Mouse (Mus musculus): ENCODE measurements around the gene 2310061I04Rik. TPM values are rescaled to one million over a fixed set of nuclear protein-coding genes. Genes with fewer than 3 reads are reported as not detected.

2310061I04Rik gene
- total and polyA plus RNA-seq, 2 experiments from 2014 or later: 31.6 to 66.3 TPM

DNA sequence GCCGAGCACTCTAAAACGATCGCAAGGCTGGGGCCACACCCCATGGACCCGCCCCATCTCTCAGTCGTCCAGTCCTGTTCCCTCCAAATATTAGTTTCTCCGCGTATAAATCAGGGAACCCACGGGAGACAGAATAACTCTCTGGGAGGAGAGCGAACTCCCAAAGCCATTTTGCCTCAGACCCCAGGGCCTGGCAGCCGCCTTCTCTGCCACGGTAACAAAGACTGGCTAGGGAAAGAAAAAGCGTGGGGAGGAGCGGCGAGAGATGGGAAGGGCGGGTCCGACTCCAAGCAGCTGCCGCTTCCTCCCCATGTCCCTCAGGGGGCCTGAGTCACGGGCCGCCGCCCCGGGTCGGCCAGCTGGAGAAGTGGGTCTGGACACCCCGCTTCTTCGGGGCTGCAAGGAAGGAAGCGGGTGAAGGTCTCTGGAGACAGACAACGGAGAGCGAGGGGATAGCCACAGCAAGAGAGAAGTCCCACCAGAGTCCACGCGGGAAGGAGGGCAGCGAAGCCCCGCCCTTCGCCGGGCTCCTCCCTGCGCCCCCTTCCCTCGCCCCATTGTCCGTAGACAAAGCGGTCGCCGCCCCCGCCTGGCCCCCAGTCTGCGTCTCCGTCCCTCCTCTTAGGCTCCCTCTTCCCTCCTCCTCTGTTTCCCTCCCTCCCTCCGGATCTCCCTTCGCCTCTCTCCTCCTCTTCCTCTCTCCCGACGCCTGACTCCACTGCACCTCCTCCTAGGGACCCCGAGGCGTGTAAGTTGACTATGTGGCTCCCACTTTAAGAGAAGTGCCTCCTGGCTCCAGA, 31.6 kb downstream of the 2310061I04Rik start, which contains the start of gene Ppp1r18:
Gene Ppp1r18, plus strand, starts transcription at position 113 of the 800 bp plus-strand sequence.
- peaks cover 29% of the 10 kb centered on the region for H3K4me1 ChIP-seq (ENCODE audit: insufficient read depth)
- H3K27me3 ChIP-seq (ENCODE audit: insufficient read depth, low read length): no peaks in the 10 kb centered on the region
- DNase-seq (peak; percentile 80), ATAC-seq (peak; percentile 36)
- peak within 1 kb of the TSS; percentile 83 for H3K27ac ChIP-seq (ENCODE audit: low read depth, low read length)
- H3K9ac ChIP-seq: peak within 1 kb of the TSS; percentile 61
- H3K9me3 ChIP-seq (ENCODE audit: low read length): no peaks in the 10 kb centered on the region
- peak within 1 kb of the TSS; percentile 56 for H3K4me2 ChIP-seq (ENCODE audit: low read depth)
- no peaks in the 10 kb centered on the region for H3K36me3 ChIP-seq (ENCODE audit: insufficient read depth)
- peak within 1 kb of the TSS; percentile 70 for H3K4me3 ChIP-seq (ENCODE audit: low read depth, low read length)
- TF ChIP-seq CTCF (IDR thresholded peaks at IDR 0.05; ENCODE audit: low read depth): no peak
- WGBS: under 1% methylated on average over 43 of the region's 48 CpGs

DNA sequence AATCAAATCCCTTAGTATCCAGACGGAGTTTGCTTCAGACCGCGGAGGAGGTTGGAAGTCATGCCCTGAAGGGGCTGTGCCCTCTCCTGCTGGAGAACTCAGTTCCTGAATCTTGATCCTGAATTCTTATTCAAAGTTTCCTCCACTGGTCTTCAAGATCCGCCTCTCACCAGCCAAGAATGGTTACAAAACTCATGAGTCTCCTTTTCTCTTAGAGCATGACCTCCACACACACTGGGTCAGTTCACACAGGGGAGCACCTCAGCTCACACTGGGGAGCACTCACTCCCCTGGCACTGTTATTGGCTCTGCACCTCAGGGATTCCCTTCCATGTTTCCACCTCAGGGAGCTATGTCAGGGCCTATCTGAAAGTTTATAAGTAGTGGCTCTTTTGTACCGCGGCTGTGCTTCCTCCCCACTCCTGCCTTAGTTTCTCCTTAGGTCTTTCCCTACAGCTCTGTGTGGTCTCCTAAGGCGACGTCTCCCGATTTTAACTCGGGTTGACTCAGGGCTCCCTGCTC, 32.3 kb downstream of the 2310061I04Rik start:
- no peaks in the 10 kb centered on the region for H3K27me3 ChIP-seq (ENCODE audit: insufficient read depth, low read length)
- peak overlapping the region; percentile 70 for H3K4me3 ChIP-seq (ENCODE audit: low read depth, low read length)
- DNase-seq (no peak), ATAC-seq (no peak)
- H3K4me2 ChIP-seq (ENCODE audit: low read depth): peak overlapping the region; percentile 56
- H3K9ac ChIP-seq: peak overlapping the region; percentile 61
- H3K27ac ChIP-seq (ENCODE audit: low read depth, low read length): peak overlapping the region; percentile 83
- no peaks in the 10 kb centered on the region for H3K36me3 ChIP-seq (ENCODE audit: insufficient read depth)
- H3K4me1 ChIP-seq (ENCODE audit: insufficient read depth): peaks cover 23% of the 10 kb centered on the region
- no peak for TF ChIP-seq CTCF (IDR thresholded peaks at IDR 0.05; ENCODE audit: low read depth)
- H3K9me3 ChIP-seq (ENCODE audit: low read length): no peaks in the 10 kb centered on the region
- 25% methylated on average over 10 of the region's 10 CpGs for WGBS

DNA sequence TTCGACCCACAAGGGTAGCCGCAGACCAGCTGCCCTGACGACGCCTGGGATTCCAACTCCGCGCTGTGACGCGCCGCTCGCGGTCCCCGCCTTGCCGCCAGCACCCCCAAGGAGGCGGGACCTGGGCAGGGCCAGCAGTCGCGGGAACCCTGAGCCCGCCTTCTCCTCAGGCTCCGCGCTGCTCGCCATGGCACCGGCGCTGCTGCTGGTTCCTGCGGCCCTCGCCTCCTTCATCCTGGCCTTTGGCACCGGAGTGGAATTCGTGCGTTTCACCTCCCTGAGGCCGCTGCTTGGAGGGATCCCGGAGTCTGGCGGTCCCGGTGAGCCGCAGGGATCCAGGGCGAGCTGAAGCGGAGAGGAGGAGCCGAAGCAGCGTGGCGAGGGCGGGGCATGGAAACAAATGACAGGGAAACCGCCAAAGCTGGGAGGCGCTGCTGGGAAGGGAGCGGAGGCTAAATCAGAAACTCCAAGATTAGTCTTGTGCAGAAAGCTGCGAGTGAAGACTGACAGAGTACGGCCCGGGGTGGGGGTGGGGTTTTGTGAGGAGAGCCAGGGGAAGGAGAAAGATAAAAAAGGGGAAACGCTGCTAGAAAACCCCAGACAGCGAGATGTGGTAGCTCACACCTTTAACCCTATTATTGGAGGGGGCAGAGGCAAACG, 35.9 kb downstream of the 2310061I04Rik start, which contains the start of gene Nrm:
Gene Nrm, plus strand, starts transcription at position 121 of the 660 bp plus-strand sequence.
- no peaks in the 10 kb centered on the region for H3K9me3 ChIP-seq (ENCODE audit: low read length)
- peak; percentile 70 for TF ChIP-seq CTCF (IDR thresholded peaks at IDR 0.05; ENCODE audit: low read depth)
- peak within 1 kb of the TSS; percentile 80 for H3K9ac ChIP-seq
- peaks cover 7% of the 10 kb centered on the region; the same call in 1 of the 2 replicates for H3K4me1 ChIP-seq (ENCODE audit: insufficient read depth)
- no peaks in the 10 kb centered on the region for H3K27me3 ChIP-seq (ENCODE audit: insufficient read depth, low read length)
- H3K4me2 ChIP-seq (ENCODE audit: low read depth): peak within 1 kb of the TSS; percentile 60
- DNase-seq: peak; percentile 94
- peak; percentile 95 for ATAC-seq
- peak within 1 kb of the TSS; percentile 94 for H3K27ac ChIP-seq (ENCODE audit: low read depth, low read length)
- peaks cover 7% of the 10 kb centered on the region; the same call in 1 of the 2 replicates for H3K36me3 ChIP-seq (ENCODE audit: insufficient read depth)
- H3K4me3 ChIP-seq (ENCODE audit: low read depth, low read length): peak within 1 kb of the TSS; percentile 76
- 2% methylated on average over 47 of the region's 47 CpGs for WGBS

DNA sequence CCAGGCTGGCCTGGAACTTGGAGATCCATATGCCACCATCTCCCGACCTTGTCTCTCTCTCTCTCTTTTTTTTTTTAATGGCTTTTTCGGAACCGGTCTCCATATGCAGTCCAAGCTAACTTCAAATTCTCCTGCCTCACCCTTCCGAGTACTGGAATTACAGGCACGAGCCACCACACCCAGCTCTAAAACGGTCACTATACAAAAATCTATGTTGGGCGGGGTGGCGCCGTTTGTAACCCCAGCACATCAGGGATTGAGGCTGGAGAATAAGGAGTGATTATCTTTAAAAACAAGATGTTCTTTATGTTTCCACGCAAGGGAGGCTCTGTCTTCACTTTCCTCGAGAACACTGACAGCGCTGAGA, 36.4 kb downstream of the 2310061I04Rik start:
- peak overlapping the region; percentile 94 for H3K27ac ChIP-seq (ENCODE audit: low read depth, low read length)
- peak overlapping the region; percentile 80 for H3K9ac ChIP-seq
- H3K27me3 ChIP-seq (ENCODE audit: insufficient read depth, low read length): no peaks in the 10 kb centered on the region
- H3K9me3 ChIP-seq (ENCODE audit: low read length): no peaks in the 10 kb centered on the region
- ATAC-seq (no peak; the same call in 1 of the 2 replicates), DNase-seq (no peak)
- 4% methylated on average over 12 of the region's 12 CpGs for WGBS
- H3K4me2 ChIP-seq (ENCODE audit: low read depth): peak overlapping the region; percentile 60
- H3K36me3 ChIP-seq (ENCODE audit: insufficient read depth): peaks cover 7% of the 10 kb centered on the region; the same call in 1 of the 2 replicates
- H3K4me1 ChIP-seq (ENCODE audit: insufficient read depth): peaks cover 7% of the 10 kb centered on the region; the same call in 1 of the 2 replicates
- no peak for TF ChIP-seq CTCF (IDR thresholded peaks at IDR 0.05; ENCODE audit: low read depth)
- H3K4me3 ChIP-seq (ENCODE audit: low read depth, low read length): peak overlapping the region; percentile 76

DNA sequence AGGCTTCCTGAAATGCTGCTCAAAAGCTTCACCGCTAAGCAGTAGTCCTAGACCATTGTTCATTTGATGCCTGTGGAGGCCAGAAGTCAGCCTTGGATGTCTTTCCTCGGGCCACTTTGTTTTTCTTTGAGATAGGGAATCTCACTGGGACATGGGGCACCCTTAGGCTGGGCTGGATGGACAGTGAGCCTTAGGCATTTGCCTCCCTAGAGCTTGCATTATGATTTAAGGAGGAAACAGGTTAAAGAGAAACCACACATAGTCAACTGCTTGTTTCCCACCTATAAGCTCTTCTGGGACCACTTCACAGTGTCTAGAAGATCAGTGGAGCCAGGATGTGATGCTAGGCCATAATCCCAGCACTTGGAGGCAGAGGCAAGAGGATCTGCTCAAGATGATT, 37.4 kb downstream of the 2310061I04Rik start:
- ATAC-seq (no peak), DNase-seq (no peak)
- 78% methylated on average over 2 of the region's 2 CpGs for WGBS
- H3K4me2 ChIP-seq (ENCODE audit: low read depth): no peak overlapping the region
- H3K4me3 ChIP-seq (ENCODE audit: low read depth, low read length): no peak overlapping the region
- no peak for TF ChIP-seq CTCF (IDR thresholded peaks at IDR 0.05; ENCODE audit: low read depth)
- H3K36me3 ChIP-seq (ENCODE audit: insufficient read depth): peaks cover 11% of the 10 kb centered on the region; the same call in 1 of the 2 replicates
- no peak overlapping the region for H3K9ac ChIP-seq
- H3K27ac ChIP-seq (ENCODE audit: low read depth, low read length): no peak overlapping the region
- no peaks in the 10 kb centered on the region for H3K27me3 ChIP-seq (ENCODE audit: insufficient read depth, low read length)
- H3K4me1 ChIP-seq (ENCODE audit: insufficient read depth): 0 out of 2 replicates have a peak, but pooled peaks cover 7% of the 10 kb centered on the region
- H3K9me3 ChIP-seq (ENCODE audit: low read length): no peaks in the 10 kb centered on the region

DNA sequence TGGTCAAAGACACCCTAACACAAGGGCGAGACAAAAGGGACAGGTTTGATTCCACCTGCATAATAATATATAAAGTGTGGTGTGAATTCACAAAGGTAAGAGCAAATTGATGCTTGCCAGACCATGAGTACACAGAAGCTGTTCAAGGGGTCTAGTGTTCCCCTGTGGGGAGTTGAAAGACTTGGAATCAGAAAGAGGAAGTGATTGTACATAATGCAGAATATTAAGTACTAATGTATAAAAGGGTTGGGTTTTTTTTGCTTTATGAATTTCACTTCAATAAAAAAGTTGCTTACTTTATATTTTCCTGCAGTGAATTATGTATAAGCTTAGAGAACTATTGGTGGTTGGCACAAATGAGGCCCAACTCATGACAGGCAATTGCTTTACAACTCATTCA, 37.9 kb downstream of the 2310061I04Rik start:
- H3K36me3 ChIP-seq (ENCODE audit: insufficient read depth): peaks cover 15% of the 10 kb centered on the region; the same call in 1 of the 2 replicates
- ATAC-seq (no peak), DNase-seq (no peak)
- 0 out of 2 replicates have a peak, but pooled peaks cover 7% of the 10 kb centered on the region for H3K4me1 ChIP-seq (ENCODE audit: insufficient read depth)
- 96% methylated on average over 1 of the region's 1 CpGs for WGBS
- no peak overlapping the region for H3K27ac ChIP-seq (ENCODE audit: low read depth, low read length)
- no peak overlapping the region for H3K4me2 ChIP-seq (ENCODE audit: low read depth)
- no peak overlapping the region for H3K9ac ChIP-seq
- no peaks in the 10 kb centered on the region for H3K9me3 ChIP-seq (ENCODE audit: low read length)
- H3K27me3 ChIP-seq (ENCODE audit: insufficient read depth, low read length): no peaks in the 10 kb centered on the region
- no peak overlapping the region for H3K4me3 ChIP-seq (ENCODE audit: low read depth, low read length)
- TF ChIP-seq CTCF (IDR thresholded peaks at IDR 0.05; ENCODE audit: low read depth): no peak
